Mouse (Mus musculus) adrenal gland, postnatal 36 days (tissue): ENCODE results near the gene Tbc1d2. TPM values are rescaled to one million over a fixed set of nuclear protein-coding genes. Genes with fewer than 3 reads are reported as not detected.
"Not testable (repeated sequence)": the region's sequence is repeated elsewhere in the genome, so short reads cannot be mapped to it uniquely, and the experiment has no call there.

Experiments used
- DNase-seq, 2 experiments: peaks; one replicate each; pipeline ENCODE4 v3.0.0; 2021; ENCODE audit warnings: mixed read lengths in 1 of 2
- total RNA-seq, 2 experiments: library from RNA; stranded (reverse); gene quantifications; 2 replicates each; pipeline ENCODE4 v1.2.3; 2021

The Tbc1d2 gene
- total RNA-seq, 2 experiments from 2014 or later, result 2.4 to 2.7 TPM

GRCm38 (mm10) chr4:46642924-46643675 is 6.9 kb downstream of the Tbc1d2 start:
- peak; percentile 9 to 35 for DNase-seq

GRCm38 (mm10) chr4:46641283-46641682 is 8.7 kb downstream of the Tbc1d2 start:
- DNase-seq, result no peak

- DNase-seq, result peak; percentile 63 to 72
Measured at GRCm38 (mm10) chr4:46639866-46640265, 10.1 kb downstream of the Tbc1d2 start.

GRCm38 (mm10) chr4:46637250-46637649 is 12.8 kb downstream of the Tbc1d2 start:
- not testable (repeated sequence) for DNase-seq

GRCm38 (mm10) chr4:46635702-46636430 is 14.1 kb downstream of the Tbc1d2 start:
- no peak for DNase-seq

GRCm38 (mm10) chr4:46634881-46635280 is 15.1 kb downstream of the Tbc1d2 start:
- DNase-seq, result no peak

GRCm38 (mm10) chr4:46633565-46633964 is 16.4 kb downstream of the Tbc1d2 start:
- DNase-seq, result not testable (repeated sequence)

- no peak for DNase-seq
Measured at GRCm38 (mm10) chr4:46632465-46632864, 17.5 kb downstream of the Tbc1d2 start.

- peak in 1 of 2 experiments; percentile 40 for DNase-seq
Measured at GRCm38 (mm10) chr4:46630390-46630789, 19.6 kb downstream of the Tbc1d2 start.

- DNase-seq, result peak in 1 of 2 experiments; percentile 32
Measured at GRCm38 (mm10) chr4:46628873-46629272, 21.1 kb downstream of the Tbc1d2 start.

- no peak for DNase-seq
Measured at GRCm38 (mm10) chr4:46628081-46628480, 21.9 kb downstream of the Tbc1d2 start.

GRCm38 (mm10) chr4:46625101-46625500 is 24.9 kb downstream of the Tbc1d2 start:
- no peak for DNase-seq

GRCm38 (mm10) chr4:46623007-46623406 is 27.0 kb downstream of the Tbc1d2 start:
- no peak for DNase-seq

- DNase-seq, result no peak
Measured at GRCm38 (mm10) chr4:46620946-46621345, 29.1 kb downstream of the Tbc1d2 start.

GRCm38 (mm10) chr4:46620330-46620729 is 29.7 kb downstream of the Tbc1d2 start:
- DNase-seq, result no peak

GRCm38 (mm10) chr4:46618196-46618817 is 31.7 kb downstream of the Tbc1d2 start:
- no peak for DNase-seq

- DNase-seq, result no peak
Measured at GRCm38 (mm10) chr4:46617408-46617807, 32.6 kb downstream of the Tbc1d2 start.

- no peak for DNase-seq
Measured at GRCm38 (mm10) chr4:46614641-46615040, 35.4 kb downstream of the Tbc1d2 start.

GRCm38 (mm10) chr4:46613618-46614017 is 36.4 kb downstream of the Tbc1d2 start:
- DNase-seq, result no peak

GRCm38 (mm10) chr4:46611181-46611580 is 38.8 kb downstream of the Tbc1d2 start:
- peak; percentile 81 to 85 for DNase-seq

- peak; percentile 67 to 68 for DNase-seq
Measured at GRCm38 (mm10) chr4:46607601-46608000, 42.4 kb downstream of the Tbc1d2 start.

- DNase-seq, result no peak
Measured at GRCm38 (mm10) chr4:46605451-46605850, 44.6 kb downstream of the Tbc1d2 start.

- no peak for DNase-seq
Measured at GRCm38 (mm10) chr4:46602704-46603103, 47.3 kb downstream of the Tbc1d2 start.
